Mouse (Mus musculus): Measurements from ENCODE around the gene Olfr115.

Olfr115 gene

DNA sequence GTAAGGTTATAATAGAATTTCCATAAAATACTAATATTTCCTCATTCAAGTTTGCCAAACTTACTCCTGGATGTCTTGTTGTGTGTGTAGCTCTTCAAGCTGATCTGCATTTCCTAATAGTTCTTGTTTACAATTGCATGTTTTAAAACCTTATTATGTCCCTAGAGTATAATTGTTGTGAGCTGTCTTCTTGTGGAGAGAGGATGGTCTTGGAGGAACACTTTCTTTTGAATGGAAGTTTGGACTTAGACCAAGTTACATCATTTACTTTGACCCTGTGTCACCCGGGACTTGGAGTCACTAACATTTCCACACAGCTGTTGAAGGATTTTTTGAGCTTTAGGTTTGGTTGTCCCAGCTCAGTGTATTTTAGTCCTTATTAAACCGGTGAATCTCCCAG, at the start of gene Olfr115, which contains the start of gene Olfr116:
TSS of gene Olfr115 (minus strand) at position 101 of the 400 bp plus-strand sequence.
TSS of gene Olfr116 (minus strand) at position 191 of the 400 bp plus-strand sequence.
- no peak for ATAC-seq (ENCODE audit: insufficient number of reproducible peaks, low FRiP score, low TSS enrichment)

DNA sequence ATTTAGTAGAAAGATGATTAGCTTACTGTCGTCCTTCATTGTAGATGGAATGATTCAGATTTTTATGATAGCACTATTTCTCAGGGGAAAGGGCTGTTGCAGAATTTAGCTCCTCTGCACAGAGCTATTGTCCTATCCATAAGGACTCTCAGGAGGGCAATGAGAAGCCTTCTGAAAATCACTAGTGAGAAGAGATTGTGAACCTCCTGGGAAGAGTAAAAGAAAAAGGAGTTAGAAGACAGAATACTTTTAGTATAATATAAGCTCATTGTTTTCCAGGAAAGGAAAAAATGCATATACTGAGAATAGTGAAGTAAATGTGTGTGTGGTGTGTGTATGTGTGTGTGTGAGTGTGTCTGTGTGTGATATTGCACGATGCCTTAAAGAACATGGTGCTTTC, 39.8 kb upstream of the Olfr115 start, which contains the start of gene Olfr118:
TSS of gene Olfr118 (plus strand) at position 301 of the 400 bp plus-strand sequence.
- no peak for ATAC-seq (ENCODE audit: insufficient number of reproducible peaks, low FRiP score, low TSS enrichment)

DNA sequence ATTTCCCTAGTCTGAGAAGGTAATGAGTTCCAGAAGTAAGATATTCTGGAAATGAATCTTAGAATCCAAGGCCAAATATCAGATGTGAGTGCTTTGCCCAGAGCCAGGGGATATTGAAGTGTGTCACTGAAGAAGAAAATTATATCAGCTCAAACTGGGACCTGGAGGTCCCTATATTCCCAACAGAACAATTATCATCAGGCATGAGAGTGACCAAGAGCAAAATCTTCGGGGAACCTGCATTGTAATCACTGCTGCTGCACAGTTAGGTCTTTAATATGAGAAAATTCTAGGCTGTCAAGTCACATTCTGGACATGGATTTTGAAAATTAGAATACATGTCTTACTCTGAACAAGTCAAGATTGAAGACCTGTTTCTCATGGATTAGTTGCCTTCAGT, 36.8 kb upstream of the Olfr115 start, which contains the start of gene Olfr117:
TSS of gene Olfr117 (minus strand) at position 101 of the 400 bp plus-strand sequence.
- no peak for ATAC-seq (ENCODE audit: insufficient number of reproducible peaks, low FRiP score, low TSS enrichment)

DNA sequence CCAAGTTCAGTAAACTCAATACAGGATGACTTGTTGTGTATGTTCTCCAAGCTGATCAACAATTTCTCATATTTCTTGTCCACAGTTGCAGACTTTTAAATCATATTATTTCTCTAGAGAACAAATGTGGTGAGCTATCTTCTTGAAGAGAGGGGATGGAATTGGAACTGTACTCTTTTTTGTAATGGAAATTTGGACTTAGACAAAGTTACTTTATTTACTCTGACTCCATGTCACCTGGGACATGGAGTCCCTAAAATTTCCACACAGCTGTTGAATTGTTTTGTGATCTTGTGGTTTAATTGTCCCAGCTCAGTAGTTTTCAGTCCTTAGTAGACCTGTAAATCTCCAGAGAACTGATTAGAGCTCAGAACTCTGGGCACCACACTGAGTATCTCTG, 34.3 kb downstream of the Olfr115 start, which contains the start of gene Olfr114:
TSS of gene Olfr114 (minus strand) at position 101 of the 400 bp plus-strand sequence.
- ATAC-seq (ENCODE audit: insufficient number of reproducible peaks, low FRiP score, low TSS enrichment): no peak

DNA sequence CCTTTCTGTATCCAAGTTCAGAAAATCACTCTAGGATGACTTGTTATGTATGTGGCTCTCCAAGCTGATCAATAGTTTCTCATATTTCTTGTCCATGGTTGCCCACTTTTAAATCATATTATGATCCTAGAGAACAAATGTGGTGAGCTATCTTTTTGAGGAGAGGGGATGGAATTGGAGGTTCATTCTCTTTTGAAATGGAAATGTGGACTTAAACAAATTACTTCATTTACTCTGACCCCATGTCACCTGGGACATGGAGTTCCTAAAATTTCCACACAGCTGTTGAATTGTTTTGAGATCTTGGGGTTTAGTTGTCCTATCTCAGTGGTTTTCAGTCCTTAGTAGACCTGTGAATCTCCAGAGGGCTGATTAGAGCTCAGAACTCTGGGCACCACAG, 49.3 kb downstream of the Olfr115 start, which contains the start of gene Olfr113:
TSS of gene Olfr113 (minus strand) at position 101 of the 400 bp plus-strand sequence.
- ATAC-seq (ENCODE audit: insufficient number of reproducible peaks, low FRiP score, low TSS enrichment): no peak

DNA sequence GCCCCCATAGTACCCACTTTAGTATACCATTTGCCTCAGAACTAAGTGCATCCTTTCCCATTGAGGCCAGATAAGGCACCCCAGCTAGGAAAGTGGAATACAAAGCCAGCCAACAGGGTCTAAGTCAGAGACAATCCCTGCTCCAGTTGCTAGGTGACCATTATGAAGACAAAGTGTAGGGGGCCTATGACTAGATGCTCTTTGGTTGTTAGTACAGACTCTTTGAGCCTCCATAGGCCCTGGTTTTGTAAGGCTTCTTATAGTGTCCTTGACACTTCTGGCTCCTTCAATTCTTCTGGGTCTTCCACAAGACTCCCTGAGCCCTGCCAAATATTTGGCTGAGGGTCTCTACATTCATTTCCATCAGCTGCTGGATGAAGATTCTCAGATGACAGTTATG, 57.6 kb downstream of the Olfr115 start, which contains the start of gene Olfr112:
TSS of gene Olfr112 (minus strand) at position 101 of the 400 bp plus-strand sequence.
- ATAC-seq (ENCODE audit: insufficient number of reproducible peaks, low FRiP score, low TSS enrichment): no peak

Data from cerebellum, adult (tissue).